Mouse (Mus musculus): Measurements from ENCODE around the gene Zbtb40.

The Zbtb40 gene

GRCm38 (mm10) chr4:137048550-137049032 lies at the start of gene Zbtb40:
Gene Zbtb40 (minus strand): TSS chr4:137048801.
- DNase-seq (ENCODE audit: low spot score) = peak; percentile 92

GRCm38 (mm10) chr4:137097984-137098327 lies 49.4 kb upstream of the Zbtb40 start:
- no peak for DNase-seq (ENCODE audit: low spot score)

GRCm38 (mm10) chr4:137097246-137097983 lies 48.8 kb upstream of the Zbtb40 start:
- peak; percentile 18 for DNase-seq (ENCODE audit: low spot score)

- DNase-seq (ENCODE audit: low spot score) = no peak
Observed at GRCm38 (mm10) chr4:137096353-137096752, 47.8 kb upstream of the Zbtb40 start.

- peak; percentile 22 for DNase-seq (ENCODE audit: low spot score)
Observed at GRCm38 (mm10) chr4:137085083-137085810, 36.6 kb upstream of the Zbtb40 start.

GRCm38 (mm10) chr4:137082866-137083265 lies 34.3 kb upstream of the Zbtb40 start:
- DNase-seq (ENCODE audit: low spot score) = no peak

- DNase-seq (ENCODE audit: low spot score) = no peak
Observed at GRCm38 (mm10) chr4:137081401-137081800, 32.8 kb upstream of the Zbtb40 start.

- DNase-seq (ENCODE audit: low spot score) = no peak
Observed at GRCm38 (mm10) chr4:137077216-137077615, 28.6 kb upstream of the Zbtb40 start.

- no peak for DNase-seq (ENCODE audit: low spot score)
Observed at GRCm38 (mm10) chr4:137071204-137071603, 22.6 kb upstream of the Zbtb40 start.

- no peak for DNase-seq (ENCODE audit: low spot score)
Observed at GRCm38 (mm10) chr4:137068491-137068890, 19.9 kb upstream of the Zbtb40 start.

GRCm38 (mm10) chr4:137065846-137066245 lies 17.2 kb upstream of the Zbtb40 start:
- DNase-seq (ENCODE audit: low spot score) = no peak

GRCm38 (mm10) chr4:137054932-137055331 lies 6.3 kb upstream of the Zbtb40 start:
- DNase-seq (ENCODE audit: low spot score) = no peak

GRCm38 (mm10) chr4:137053810-137054209 lies 5.2 kb upstream of the Zbtb40 start:
- no peak for DNase-seq (ENCODE audit: low spot score)

- no peak for DNase-seq (ENCODE audit: low spot score)
Observed at GRCm38 (mm10) chr4:137047840-137048549, 606 bp downstream of the Zbtb40 start.

GRCm38 (mm10) chr4:137046110-137046509 lies 2.5 kb downstream of the Zbtb40 start:
- DNase-seq (ENCODE audit: low spot score) = no peak

GRCm38 (mm10) chr4:137044516-137044915 lies 4.1 kb downstream of the Zbtb40 start:
- DNase-seq (ENCODE audit: low spot score) = no peak

- DNase-seq (ENCODE audit: low spot score) = peak; percentile 26
Observed at GRCm38 (mm10) chr4:137043799-137044198, 4.8 kb downstream of the Zbtb40 start.

- no peak for DNase-seq (ENCODE audit: low spot score)
Observed at GRCm38 (mm10) chr4:137042039-137042438, 6.6 kb downstream of the Zbtb40 start.

GRCm38 (mm10) chr4:137041161-137041621 lies 7.4 kb downstream of the Zbtb40 start:
- DNase-seq (ENCODE audit: low spot score) = no peak

GRCm38 (mm10) chr4:137039441-137039840 lies 9.2 kb downstream of the Zbtb40 start:
- no peak for DNase-seq (ENCODE audit: low spot score)

GRCm38 (mm10) chr4:137038501-137038900 lies 10.1 kb downstream of the Zbtb40 start:
- DNase-seq (ENCODE audit: low spot score) = no peak

- DNase-seq (ENCODE audit: low spot score) = no peak
Observed at GRCm38 (mm10) chr4:137038096-137038495, 10.5 kb downstream of the Zbtb40 start.

Measured in urinary bladder, postnatal 14 days (tissue).